Mouse (Mus musculus): ENCODE data around the gene Iscu.

- TF ChIP-seq ZC3H11A (IDR thresholded peaks at IDR 0.05; ENCODE audit: borderline replicate concordance, low read depth, low read length) (no peak), ZNF384 (IDR thresholded peaks at IDR 0.05; ENCODE audit: low read depth, low read length) (no peak), HCFC1 (IDR thresholded peaks at IDR 0.05; ENCODE audit: borderline replicate concordance, insufficient read depth, low read length) (no peak)
Measured at GRCm38 (mm10) chr5:113780763-113781162, 8.2 kb downstream of the Iscu start.

Measured in ES-E14 (cell line).